In the genomic region with DNA sequence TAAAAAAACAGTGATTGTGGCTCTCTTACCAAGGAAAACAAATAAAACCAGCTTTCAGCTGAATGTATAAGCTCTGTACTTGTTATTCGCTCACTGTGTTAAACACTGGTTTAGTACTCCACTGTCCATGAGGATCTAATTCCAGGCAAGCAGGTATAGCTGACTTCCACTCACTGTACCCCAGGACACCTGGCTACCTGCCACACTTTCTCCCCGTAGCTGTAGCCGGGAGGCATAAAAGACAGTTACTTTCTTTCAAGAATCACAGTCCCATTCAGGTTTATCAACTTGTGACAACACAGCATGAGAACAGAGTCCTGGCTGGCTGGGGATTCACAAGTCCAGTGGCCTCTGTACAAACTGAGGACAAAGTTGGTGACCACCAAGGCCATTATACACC, we compare ENCODE assay signal across 13 mouse cellular contexts. TPM values are rescaled to one million over a fixed set of nuclear protein-coding genes. Genes with fewer than 3 reads are reported as not detected.
DNase-seq lines count a peak whose midpoint lies in the region.
"Had no signal": no experiment of that assay in that cellular context is flagged by ENCODE, and none has a peak within 500 bp of the region (broad histone marks: within the 10 kb centered on the region; RNA-seq: fewer than 3 reads in every experiment).

No protein-coding gene starts in this region.

- DNase-seq in adrenal gland, postnatal 14 days = peak; percentile 21
- no peak for DNase-seq in adrenal gland, postnatal 10 days
- DNase-seq in left cerebral cortex, postnatal 4 days = peak; percentile 63
- DNase-seq in left cerebral cortex, adult 9 months (ENCODE audit: low spot score in 2 of 2) = no peak
- DNase-seq in cerebellum, adult 8-10 months = peak; percentile 69
- DNase-seq in cerebellum, postnatal 36 days = peak; percentile 75 to 79
- DNase-seq in right cerebral cortex, adult 2 months (ENCODE audit: low spot score in 2 of 2) = no peak
- DNase-seq: gastrocnemius, postnatal 10 days; liver, embryonic 13.5 days; lung, embryonic 14.5 days; lung, postnatal 4 days; midbrain, embryonic 14.5 days; retina, postnatal 1 day had no signal

- intact Hi-C loops in left cerebral cortex, postnatal 4 days (cut with DNase I) = no loop called here

RNA-seq across cellular contexts. Expression of gene Chst15, which starts 20.9 kb away (rescaled TPM):
- total RNA-seq in adrenal gland, postnatal 14 days (2021) = 34.3 and 55.1 TPM in 2 replicates
- 10 to 100 TPM; 39.3 to 40.3 TPM for total RNA-seq in adrenal gland, postnatal 10 days (2021)
- total RNA-seq in left cerebral cortex, postnatal 4 days (2021) = 10 to 100 TPM; 34.1 to 34.7 TPM

Comparison
In these comparisons a context has a peak if more than half of its experiments do, and no peak if none do; other contexts are left out.
1. DNase-seq: peak in adrenal gland, postnatal 14 days (single experiment), left cerebral cortex, postnatal 4 days (single experiment), cerebellum, adult 8-10 months (single experiment) and cerebellum, postnatal 36 days (2 of 2); none in adrenal gland, postnatal 10 days (single experiment), left cerebral cortex, adult 9 months (0 of 2) and right cerebral cortex, adult 2 months (0 of 2).